Mouse (Mus musculus): ENCODE results near the gene Cst9. TPM values are rescaled to one million over a fixed set of nuclear protein-coding genes. Genes with fewer than 3 reads are reported as not detected.

The Cst9 gene
- polyA plus RNA-seq, 1 experiment from 2014 or later, result not detected

Other genes starting within 250 kb of the Cst9 start
- 134 and 151 TPM in 2 replicates for gene Nxt1, start 162.5 kb upstream of the Cst9 start, polyA plus RNA-seq (2014; fragmentation: Nextera tagmentation; extraction: Ambion mirVana)
- gene Gzf1, start 154.1 kb upstream of the Cst9 start, polyA plus RNA-seq (2014; fragmentation: Nextera tagmentation; extraction: Ambion mirVana), result 27.8 and 29.3 TPM in 2 replicates
- gene Napb, start 102.7 kb upstream of the Cst9 start, polyA plus RNA-seq (2014; fragmentation: Nextera tagmentation; extraction: Ambion mirVana), result 13.9 and 14.3 TPM in 2 replicates
- not detected in 2 replicates for gene Cstl1, start 84.8 kb upstream of the Cst9 start, polyA plus RNA-seq (2014; fragmentation: Nextera tagmentation; extraction: Ambion mirVana)
- gene Cst11, start 63.6 kb upstream of the Cst9 start, polyA plus RNA-seq (2014; fragmentation: Nextera tagmentation; extraction: Ambion mirVana), result not detected in 2 replicates
- not detected in 2 replicates for gene 8030411F24Rik, start 53.1 kb upstream of the Cst9 start, polyA plus RNA-seq (2014; fragmentation: Nextera tagmentation; extraction: Ambion mirVana)
- gene Cst12, start 45.8 kb upstream of the Cst9 start, polyA plus RNA-seq (2014; fragmentation: Nextera tagmentation; extraction: Ambion mirVana), result not detected in 2 replicates
- not detected in 2 replicates for gene Cst8, start 36.4 kb upstream of the Cst9 start, polyA plus RNA-seq (2014; fragmentation: Nextera tagmentation; extraction: Ambion mirVana)
- not detected in 2 replicates for gene Cst13, start 15.1 kb upstream of the Cst9 start, polyA plus RNA-seq (2014; fragmentation: Nextera tagmentation; extraction: Ambion mirVana)
- not detected in 2 replicates for gene 9230104L09Rik, start 29.9 kb downstream of the Cst9 start, polyA plus RNA-seq (2014; fragmentation: Nextera tagmentation; extraction: Ambion mirVana)
- gene Cst3, start 40.5 kb downstream of the Cst9 start, polyA plus RNA-seq (2014; fragmentation: Nextera tagmentation; extraction: Ambion mirVana), result 300 and 319 TPM in 2 replicates
- gene Gm1330, start 168.1 kb downstream of the Cst9 start, polyA plus RNA-seq (2014; fragmentation: Nextera tagmentation; extraction: Ambion mirVana), result not detected in 2 replicates
- not detected in 2 replicates for gene Gm10750, start 182.1 kb downstream of the Cst9 start, polyA plus RNA-seq (2014; fragmentation: Nextera tagmentation; extraction: Ambion mirVana)

Data from forebrain, embryonic 11.5 days (tissue).